Mouse (Mus musculus) fibroblast of lung, adult 2 months (primary cell): ENCODE results near the gene Pcgf1.

Experiments used
- DNase-seq: peaks from one replicate; pipeline ENCODE4 v3.0.0-alpha.2; 2011; ENCODE audit warnings: low read depth

The Pcgf1 gene

DNA sequence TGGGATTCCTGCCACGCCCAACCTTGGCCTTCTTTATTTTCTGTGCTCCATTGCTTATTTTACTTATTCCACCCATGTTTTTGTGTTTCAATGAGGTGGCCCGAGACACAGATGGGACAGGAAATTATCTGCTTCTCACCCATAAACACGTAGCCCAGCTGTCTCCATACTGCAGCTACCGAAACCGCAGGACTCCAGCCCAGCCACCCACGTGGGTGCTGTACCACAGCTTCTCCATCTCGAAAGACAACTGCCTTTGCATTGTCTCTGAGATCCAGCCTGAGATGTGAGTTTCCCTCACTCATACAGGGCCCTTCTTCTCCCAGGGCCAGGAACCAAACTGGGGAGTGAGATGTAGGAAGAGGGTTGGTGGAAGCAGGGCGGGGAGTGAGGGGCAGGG, 11.7 kb upstream of the Pcgf1 start:
- DNase-seq, result no peak

DNA sequence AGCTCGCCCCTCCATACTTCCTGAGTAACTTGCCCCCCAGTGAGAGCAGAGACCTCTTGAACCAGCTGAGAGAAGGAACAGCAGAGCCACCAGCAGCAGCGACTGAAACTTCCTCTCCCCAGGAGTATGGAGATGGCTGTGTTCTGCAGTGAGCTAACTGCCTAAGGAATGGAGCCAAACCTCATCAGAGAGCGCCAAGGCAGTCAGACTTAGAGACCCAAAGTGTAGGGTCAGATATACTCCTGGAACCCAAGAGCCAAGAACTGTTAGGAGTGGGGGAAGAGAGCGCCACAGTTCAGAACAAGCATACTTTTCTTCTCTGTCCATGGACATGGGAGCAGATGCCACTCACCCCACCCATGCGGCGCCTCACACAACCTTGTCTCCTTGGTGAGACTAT, 11.2 kb upstream of the Pcgf1 start:
- DNase-seq, result no peak

DNA sequence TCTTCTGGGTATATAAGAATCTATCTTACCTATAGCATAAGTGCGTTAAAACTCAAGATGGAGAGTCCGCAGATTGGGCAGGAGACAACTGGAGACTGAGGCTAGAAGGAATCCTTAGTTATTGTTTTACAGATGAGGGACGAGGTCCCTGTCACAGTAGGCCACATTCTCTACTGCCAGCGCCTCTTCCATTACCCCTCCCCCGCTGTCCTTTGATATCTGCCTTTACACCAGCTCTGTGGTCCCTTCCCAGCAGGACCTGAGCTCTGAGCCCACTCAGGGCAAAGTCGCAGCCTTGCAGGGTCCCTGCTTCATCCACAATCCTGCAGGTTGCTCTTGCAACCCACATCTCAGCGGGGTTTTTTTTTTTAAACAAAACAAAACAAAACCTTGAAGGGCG, 9.4 kb upstream of the Pcgf1 start:
- DNase-seq, result no peak

DNA sequence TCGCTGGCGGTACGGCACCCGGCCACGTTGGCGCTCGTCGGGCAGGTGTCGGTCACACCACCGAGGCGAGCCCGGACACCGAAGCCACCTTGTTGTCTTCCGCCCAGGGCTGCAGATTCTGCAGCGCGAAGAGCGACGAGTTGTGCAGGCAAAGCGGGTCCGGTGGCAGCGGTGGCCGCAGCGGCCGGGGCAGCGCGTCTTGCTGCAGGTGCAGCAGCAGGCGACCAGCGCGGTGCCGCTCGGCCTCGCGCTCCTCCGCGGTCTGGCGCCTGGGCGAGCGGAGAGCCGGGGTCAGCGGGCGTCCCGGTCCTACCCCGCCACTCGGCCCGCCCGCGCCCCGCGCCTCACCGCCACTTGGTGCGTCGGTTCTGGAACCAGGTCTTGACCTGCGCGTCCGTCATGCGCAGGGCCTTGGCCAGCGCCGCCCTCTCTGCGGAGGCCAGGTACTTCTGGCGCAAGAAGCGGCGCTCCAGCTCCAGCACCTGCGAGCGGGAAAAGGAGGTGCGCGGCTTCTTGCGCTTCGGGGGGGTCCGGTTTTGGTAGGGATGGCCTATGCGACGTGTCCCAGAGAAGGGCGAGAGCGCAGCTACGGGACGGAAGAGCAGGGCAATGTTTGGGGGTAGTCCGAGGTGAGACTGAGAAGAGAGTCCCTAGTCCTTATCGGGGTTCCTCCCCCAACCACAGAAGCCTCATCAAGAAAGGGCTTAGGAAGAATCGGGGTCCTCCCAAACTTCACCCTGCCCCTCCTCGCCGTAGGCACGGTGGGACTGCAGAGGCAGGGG, 8.8 kb upstream of the Pcgf1 start:
- DNase-seq, result no peak

DNA sequence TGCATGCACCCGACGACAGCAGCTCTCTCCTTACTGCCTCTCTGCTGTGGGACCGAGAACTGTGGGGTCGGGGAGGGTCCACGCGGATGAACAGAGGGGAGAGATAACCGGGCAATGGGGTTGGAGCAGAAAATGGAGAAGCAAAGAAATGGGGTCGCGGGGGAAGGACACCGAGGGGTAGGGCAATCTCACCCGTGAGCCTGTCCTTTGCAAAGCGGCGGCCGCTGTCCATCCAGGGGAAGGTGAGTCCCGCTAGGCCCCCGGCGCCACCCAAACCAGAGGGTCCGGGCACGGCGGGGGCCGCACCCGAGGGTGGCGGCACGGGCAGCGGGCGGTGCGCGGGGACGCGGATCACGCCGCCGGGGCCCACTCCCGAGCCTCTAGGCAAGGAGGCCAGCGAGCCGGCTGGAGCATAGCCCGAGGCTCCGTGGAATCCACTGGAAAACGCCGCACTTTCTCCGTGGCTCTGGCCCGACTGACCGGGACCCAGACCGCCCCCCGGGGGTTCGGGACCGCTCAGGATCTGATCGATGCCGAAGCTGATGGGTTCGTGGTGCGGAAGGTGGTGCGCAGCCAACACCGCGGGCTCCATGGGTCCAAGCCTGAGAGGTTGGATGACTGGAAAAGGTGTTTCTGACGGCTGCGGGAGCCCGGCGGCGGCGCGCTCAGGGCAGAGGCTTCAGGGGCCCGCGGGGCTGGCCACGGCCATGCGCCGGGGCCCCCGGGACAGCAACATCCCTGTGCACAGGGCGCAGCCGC, 8.0 kb upstream of the Pcgf1 start:
- DNase-seq, result no peak

DNA sequence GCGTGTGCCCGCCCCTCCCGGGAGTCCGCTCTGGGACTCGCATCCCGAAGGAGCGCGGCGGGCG, 7.6 kb upstream of the Pcgf1 start, which contains the start of gene Tlx2:
Gene Tlx2, minus strand, starts transcription at position 47 of the 64 bp plus-strand sequence.
- no peak for DNase-seq

DNA sequence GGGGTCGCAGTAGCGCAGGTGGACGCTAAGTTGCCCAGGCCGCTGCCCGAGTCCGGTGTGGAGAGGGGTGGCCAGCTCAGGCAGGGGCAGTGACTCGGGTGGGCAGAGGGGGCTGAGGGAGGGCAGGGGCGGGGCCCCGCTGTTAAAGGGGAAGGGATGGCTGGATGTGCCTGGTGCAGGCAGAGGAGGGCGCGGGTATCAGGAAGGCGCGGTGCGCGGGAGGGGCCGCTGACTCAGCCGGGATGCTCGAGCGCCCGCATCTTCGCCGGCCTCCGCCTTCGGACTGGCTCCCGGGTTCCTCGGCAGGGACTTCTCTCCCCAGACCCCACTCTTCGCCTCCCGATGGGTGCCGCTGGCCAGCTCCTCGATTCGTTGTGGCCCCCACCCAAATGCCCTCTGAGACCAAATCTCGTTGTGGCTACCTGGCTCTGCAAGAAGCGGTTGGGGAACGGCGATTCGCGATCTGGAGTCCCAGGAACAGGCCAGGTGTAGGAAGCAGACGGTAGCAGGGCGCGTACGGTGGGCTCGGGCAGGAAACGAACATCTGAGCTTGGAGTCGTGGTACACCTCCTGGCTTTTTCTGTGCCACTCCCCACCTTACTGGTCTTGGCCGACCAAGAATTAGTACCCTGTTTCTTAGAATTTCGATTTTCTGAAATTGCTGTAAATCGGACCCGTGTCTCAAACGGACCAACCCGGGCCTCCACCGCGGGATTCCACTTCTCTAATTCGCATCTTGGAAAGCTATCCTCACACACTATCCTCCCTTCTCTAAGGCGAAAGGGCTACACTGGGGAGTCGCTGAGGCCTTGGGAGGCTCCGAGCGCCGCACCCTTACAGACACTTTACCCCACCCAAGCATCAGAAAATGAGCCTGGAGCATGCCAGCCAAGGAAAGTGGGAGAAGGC, 7.1 kb upstream of the Pcgf1 start:
- no peak for DNase-seq

DNA sequence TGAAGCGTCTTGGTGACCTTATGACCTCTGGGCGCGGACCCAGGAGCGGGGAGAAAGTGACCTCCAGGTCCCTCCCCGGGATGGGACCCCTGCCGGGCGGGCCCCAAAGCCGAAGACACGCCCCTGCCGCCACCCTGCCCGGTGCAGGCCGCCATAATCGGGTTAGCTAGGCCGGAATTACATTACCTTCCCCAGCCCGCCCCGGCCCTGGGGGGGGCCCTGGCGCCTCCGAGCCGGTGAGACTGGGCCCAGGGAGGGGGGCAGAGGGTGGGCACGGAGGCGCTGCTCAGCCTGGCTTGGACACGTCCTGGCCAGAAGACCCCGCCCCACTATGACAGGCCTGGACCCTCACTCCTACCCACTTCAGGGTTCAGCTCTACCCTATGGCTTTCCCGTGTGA, 6.4 kb upstream of the Pcgf1 start:
- no peak for DNase-seq

DNA sequence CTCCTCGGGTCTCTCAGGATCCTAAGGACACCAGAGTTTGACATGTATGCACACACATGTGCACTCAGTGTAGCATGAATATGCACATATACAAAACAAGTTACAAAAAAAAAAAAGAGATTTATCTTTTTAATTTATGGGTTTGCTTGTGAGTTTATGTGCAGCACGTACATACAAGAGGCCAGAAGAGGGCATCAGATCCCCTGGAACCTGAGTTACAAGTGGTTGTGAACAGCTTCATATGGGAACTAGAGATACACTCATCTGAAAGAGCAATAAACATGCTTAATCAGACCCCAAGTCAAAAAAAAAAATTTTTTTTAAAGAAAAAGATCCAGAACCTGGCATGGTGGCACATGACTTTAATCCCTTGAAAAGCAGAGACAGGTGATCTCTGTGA, 2.7 kb upstream of the Pcgf1 start:
- DNase-seq, result no peak

DNA sequence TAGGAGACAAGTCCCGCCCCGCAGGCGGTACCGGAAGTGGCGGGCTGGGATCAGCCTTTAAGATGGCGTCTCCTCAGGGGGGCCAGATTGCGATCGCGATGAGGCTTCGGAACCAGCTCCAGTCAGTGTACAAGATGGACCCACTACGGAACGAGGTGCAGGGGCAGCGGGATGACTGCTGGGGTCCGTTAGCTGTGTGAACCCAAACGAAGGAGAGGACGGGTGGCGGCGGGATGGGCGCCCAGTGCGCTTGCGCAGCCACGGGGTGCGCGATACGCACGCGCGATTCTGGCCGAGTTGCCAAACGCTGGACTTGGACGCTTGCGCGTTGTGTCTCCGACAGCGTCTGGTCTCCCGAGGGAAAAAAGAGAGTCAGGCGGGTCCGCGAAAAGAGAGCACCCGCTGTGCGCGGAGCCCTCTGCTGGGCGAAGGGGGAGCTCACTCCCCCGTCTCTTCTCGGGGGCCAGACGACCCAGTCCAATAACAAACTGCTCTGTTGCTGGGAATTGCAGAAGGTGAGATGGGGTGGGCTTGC, 722 bp downstream of the Pcgf1 start:
- peak; percentile 89 for DNase-seq

DNA sequence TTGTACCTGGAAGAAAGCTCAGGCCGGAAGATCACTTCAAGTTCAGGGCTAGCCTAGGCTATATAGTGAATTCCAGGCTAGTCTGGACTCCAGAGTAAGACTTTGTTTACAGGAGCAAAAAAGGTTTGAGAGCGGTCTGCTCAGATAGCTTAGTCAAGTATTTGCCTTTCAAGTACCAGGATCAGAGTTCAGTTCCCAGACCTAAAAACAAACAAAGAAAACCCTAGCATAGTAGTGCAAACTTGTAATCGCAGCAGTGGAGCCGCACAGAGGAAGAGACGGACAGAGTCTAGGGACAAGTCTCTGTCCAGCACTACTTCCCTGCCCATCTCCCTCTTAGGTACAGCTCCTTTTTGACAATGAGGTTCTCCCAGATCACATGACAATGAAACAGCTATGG, 2.5 kb downstream of the Pcgf1 start:
- DNase-seq, result no peak

DNA sequence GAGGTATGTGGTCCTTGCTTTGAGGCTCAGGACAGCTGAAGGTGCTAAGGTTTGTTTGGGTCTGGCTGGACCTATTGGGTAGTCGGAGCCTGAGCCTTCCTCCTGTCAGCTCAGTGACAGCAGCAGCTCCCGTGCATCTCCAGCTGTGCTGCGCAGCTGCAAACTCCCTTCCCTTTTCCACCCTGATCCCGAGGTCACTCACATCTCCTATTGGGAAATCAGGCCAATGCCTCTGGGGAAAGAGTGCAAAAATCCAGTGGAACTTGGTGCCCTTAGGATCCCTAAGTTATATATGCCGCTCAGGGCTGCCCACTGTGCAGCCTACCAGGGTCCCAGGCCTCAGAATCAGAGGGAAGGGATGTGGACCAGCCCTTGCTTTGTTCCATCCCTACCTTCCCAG, 5.8 kb downstream of the Pcgf1 start:
- DNase-seq, result no peak

DNA sequence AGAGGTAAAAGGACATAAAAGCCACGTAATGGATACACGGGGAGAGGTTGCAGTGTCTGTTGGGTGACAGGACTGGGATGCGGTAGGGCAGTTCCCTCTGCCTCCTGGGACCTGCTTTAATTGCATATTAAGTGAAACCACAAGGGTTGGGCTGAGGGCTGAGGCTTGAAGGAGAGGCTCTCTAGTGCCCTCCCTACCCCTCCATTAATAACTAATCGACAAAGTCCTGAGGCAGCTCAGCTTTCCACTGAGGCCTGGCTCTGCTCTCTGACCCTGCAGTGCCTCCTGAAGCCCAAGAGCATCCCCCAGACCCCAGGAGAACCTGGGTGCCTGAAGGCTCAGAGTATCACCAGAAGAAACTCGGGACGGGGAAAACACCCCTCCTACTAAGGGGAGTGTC, 6.8 kb downstream of the Pcgf1 start:
- no peak for DNase-seq

DNA sequence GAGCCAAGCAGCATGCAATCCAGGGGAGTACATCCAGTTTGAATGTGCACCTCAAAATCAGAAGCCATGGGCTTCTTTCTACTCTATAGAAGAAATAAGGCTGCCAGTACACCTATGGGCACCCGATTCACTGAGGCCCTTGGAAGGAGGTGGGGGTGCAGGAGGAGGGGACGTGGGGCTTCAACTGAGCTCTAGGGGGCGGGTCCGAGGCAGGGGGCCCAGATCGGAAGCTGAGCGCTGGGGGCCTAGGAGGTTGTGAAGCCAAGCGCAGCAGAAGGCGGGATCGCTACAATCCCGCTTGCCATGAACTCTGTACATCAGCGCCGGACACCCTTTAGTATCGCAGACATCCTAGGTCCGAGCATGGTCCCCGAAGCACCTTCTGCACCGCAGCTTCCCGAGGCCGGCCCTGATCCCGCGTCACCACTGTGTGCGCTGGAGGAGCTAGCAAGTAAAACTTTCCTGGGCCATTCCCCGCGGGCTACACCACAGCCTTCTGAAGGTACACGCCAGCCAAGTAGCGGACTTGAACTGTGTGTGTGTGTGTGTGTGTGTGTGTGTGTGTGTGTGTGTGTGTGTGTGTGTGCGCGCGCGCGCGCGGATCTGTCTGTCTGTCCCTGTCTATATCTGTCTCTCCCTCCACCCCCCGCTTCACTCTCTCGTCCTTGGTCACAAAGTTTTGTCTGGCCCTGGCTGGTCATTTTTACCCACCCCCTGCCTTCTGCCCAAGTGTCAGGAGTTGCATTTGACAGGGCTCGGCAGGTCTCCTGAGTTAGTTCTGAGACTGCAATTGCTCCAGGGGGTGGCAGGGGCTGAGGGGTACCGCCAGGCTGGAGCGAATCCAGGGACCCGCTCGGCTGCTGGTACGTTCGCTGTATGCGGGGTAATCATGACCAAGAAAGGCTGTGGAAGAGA, 8.7 kb downstream of the Pcgf1 start, which contains the start of gene Lbx2:
Gene Lbx2, plus strand, starts transcription at position 247 of the 915 bp plus-strand sequence.
- no peak for DNase-seq

DNA sequence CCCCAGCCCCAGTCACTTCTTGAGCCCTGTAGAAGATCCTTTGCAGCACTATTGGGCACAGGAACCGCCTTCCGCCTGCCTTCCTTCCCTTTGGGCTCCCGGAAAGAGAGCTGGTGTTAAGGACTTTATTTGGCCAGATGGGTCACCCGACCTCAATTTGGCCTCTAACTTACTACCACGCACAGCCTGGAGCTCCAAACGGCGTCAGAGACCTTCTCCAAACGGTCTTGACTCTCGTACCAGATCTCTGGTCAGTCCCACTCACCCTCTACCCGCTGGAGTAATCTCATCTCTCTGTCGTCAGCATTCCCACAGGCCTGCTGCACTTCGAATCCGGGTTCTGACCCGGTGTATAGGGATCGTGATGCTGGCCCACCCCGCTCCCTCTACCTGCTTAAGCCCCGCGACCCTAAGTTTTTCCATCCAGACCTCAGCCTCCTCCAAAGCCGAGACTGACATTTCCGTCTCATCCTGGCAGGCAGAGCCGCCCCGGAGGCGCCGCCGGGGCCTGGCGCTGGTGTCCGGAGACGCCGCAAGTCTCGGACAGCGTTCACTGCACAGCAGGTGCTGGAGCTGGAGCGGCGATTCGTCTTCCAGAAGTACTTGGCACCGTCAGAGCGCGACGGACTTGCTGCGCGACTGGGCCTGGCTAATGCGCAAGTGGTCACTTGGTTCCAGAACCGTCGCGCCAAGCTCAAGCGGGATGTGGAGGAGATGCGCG, 9.7 kb downstream of the Pcgf1 start:
- no peak for DNase-seq

DNA sequence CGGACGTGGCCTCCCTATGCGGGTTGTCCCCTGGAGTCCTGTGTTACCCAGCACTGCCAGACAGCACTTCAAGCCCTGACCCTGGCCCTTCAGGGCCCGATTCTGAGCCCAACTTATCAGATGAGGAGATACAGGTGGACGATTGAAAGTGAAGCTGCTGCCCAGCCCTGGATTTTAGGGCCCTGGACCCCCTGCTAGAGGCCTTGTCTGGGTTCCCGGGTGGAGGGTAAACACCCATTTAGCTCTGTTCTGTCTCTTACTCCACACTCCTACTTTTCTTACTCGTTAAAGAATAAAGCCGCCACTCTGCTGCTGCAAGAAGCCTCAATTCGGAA, 10.2 kb downstream of the Pcgf1 start:
- no peak for DNase-seq

DNA sequence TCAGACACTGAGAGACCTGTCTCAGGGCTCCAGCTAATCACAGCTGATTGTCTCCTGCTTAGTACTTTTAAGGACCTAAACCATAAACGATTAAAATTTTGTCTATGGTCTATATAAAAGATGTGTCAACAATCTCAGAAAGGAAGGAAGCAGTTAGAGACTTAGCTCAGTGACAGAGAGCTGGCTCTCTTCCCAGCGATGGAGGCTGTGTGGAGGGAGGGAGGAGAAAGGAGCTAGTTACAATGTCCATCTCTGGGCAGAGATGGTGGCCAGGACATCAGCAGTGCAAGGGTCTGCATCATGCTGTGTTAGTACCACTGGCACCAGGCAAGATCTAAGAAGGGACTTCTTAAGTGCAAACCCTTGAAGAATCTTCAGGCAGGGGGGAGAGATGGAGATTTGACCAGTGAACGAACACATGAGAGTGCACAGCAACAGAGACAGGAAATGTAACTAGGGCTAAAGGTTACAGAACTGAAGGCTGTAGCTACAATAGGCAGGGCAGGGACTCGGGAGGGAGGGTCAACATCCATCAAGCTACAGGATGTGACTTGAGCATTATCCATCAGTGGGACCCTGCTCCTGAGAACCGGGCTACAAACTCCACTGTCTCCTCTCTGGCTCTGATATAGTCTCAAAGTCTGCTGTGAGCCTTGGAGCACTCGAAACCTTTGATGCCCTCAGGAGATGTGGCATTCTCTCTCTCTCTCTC, 14.9 kb downstream of the Pcgf1 start:
- no peak for DNase-seq

DNA sequence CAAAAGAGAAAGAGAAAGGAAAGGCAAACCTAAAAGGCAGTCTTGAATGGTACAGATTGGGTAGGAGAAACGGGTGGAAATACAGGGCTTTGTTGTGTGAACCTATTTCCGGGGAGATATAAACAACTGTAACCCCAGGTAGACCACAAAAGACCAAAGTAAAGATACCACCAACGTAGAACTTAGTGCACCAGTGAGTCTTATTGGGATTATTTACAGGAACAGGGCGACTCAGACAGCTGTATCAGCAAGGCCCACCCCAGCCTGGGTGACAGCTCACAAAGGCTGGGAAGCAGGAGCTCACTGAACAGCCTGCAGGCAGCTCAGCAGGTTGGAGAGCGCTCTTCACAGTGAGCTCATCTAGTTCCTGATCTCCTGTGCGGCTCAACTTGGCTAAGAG, 18.3 kb downstream of the Pcgf1 start:
- DNase-seq, result no peak

DNA sequence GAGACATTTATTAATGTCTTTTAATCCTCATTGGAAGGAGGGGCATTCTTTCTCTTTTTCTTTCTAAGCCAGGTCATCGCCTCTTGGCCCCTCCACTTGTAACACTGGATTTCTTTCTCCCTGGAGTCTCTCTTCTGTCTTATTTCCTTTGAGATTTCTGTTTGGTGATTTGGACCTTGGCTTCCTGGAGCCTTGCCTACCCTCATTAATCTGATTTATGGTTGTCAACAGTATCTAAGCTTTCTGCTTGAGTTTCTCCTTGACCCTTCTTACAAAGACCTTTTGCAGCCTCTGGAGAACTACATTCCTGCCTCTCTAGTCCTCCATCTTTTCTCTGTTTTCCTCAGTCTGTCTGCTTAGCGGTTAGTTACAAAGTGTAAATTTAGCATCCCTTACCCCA, 20.7 kb downstream of the Pcgf1 start:
- DNase-seq, result no peak

DNA sequence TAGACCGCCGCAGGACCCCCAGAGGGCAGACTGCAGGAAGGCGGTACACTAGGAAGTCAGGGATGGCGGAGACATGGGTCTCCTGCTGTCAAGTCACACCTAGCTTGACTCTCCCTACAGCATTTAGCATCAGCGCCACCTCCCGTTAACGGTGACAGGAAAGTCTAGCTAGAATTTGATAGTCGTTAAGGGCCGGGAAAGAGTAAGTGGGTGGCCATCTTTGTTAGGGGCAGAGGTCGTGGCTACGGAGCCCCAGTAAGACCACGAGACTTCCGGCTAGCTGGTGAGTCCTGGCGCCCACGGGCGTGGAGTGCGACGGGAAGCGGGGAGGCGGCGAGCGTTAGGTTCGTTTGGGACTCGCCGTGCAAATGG, 23.6 kb downstream of the Pcgf1 start, which contains the start of the genes Ccdc142 and Gm42688:
Gene Ccdc142, plus strand, starts transcription at position 286 of the 372 bp plus-strand sequence.
Gene Gm42688, plus strand, starts transcription at position 302 of the 372 bp plus-strand sequence.
- DNase-seq, result peak; percentile 76
